Mouse (Mus musculus) retina, embryonic 14.5 days (tissue): Measurements from ENCODE around the gene Pxt1.

Experiments used
- DNase-seq: peaks from one replicate; pipeline ENCODE4 v3.0.0-alpha.2; 2015; ENCODE audit warnings: low spot score

Gene Pxt1

DNA sequence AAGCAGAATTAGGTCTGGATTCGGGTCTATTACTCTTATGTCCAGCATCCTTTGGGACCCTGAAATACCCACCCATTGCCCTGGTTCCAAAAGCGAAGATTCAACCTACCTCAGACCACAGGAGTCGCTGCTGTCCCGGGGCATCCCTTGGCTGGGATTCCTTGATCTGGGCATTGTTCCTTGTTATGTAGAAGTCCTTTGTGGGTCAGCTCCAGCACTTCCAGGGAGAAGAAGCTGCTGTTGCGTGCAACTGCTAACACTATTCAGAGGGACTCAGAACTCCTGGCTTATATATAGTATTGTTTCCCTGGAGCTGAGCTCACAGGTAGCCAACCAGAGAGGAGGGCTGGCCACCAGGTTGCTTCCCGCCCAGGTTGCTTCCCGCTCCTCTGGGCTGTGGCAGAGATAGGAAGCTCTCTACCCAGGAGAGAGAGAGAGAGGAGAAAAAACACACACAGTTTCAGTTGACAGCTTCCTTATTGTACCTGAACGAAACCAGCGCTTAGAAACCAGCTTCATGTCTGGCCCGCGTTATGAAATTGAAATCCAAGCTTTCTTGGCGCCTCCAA, 28.5 kb downstream of the Pxt1 start, which contains the start of gene 4930539E08Rik:
TSS of gene 4930539E08Rik (minus strand) at position 265 of the 569 bp plus-strand sequence.
- DNase-seq = no peak

DNA sequence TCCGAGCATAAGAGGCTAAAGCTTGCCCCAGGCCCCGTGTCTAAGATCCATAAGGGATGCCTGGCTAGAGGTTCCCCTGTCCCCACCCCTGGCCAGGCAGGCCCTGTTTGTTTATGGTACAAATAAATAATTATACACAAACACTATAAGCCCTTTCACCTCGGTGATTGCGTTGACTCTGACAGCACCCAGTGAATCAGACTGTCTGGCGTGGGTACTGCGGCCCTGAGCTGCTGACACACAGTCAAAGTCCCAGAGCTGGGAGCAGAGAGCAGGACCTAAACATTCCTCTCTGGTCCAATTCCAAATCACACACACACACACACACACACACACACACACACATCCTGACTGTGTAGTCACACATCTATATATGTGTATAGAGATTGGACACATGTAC, 29.7 kb downstream of the Pxt1 start:
- no peak for DNase-seq

DNA sequence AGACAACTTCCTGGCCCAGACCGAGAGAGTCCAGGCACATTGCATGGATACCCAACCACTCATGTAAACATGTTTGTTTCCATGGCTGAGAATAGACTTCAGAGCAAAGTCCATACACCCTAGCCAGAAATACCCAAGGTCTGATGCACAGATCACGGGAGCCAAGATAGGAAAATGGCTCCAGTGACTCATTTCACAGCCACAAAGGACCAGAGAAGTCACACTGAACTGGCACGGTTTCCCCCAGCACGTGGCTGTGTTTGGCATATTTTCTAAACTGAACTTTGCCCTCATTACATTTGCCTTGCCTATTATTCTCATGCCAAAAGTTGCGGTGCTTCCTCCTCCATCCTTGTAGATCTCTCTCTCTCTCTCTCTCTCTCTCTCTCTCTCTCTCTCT, 30.4 kb downstream of the Pxt1 start:
- DNase-seq = no peak

DNA sequence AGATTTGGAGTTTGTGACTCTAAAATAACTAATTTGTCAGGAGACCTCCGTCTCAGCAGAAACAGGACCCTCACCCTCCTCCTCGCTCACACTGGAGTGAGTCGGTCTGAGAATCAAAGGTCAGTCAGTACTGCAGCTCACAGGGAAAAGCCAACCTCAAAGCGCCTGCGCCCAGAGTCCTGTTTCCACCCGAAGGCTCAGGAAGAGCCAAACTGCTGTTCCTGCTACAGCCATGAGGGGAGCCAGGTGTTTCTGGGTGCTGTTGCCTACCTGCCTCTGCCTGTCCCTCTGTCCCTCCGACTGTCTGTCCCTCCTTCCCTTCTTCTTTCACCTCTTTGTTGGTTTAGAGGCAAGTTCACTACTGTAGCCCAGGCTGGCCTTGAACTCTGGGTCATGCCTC, 33.5 kb downstream of the Pxt1 start:
- DNase-seq = peak; percentile 38

DNA sequence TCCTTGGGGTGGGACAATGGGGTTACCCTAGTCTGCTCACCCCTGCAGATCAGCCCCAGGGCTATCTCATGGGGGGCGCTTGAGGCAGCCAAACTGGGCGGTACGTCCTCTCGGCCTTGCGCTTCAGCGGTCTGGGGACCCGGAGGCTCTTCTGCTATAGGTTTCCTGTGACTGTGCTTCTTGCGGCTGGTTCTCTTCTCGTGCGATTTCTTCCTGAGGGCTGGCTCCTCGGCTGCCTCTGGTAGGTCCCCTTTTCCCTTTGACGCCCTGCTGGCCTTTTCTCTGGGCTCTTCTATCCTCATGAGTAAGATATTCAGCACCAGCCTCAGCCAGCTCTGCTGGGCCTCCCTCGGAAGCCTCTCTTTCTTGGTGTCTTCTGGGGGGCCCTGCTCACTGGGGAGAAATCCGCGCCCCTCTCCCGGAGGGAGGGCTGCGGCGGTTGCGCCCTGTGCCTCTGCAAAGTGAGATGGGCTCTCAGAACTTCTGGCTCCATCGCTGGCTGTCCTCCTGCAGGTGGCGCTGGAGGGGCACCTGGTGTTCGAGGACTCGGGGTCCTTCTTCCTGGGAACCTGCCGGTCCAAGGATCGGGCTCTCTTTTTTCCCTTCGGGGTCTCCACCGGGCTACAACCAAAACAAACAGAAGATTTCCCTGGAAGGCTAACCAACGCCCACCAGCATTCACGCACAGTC, 34.2 kb downstream of the Pxt1 start:
- peak; percentile 79 for DNase-seq

DNA sequence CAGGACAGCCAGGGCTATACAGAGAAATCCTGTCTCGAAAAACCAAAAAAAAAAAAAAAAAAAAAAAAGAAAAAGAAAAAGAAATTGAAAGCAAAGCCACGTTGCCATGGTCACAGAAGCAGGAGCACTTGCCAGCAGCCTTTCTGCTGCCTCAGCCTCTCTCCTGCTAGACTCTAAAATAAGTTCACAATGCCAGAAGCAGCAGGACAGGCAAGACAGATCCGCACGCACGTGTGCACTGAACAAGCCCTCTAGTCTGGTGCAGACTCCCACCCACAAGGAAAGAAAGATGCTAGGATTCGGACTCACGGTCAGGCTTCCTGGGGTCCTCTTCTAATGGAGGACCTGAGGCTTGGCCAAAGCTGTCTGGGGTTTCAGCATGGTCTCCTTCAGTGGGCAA, 35.7 kb downstream of the Pxt1 start:
- no peak for DNase-seq

DNA sequence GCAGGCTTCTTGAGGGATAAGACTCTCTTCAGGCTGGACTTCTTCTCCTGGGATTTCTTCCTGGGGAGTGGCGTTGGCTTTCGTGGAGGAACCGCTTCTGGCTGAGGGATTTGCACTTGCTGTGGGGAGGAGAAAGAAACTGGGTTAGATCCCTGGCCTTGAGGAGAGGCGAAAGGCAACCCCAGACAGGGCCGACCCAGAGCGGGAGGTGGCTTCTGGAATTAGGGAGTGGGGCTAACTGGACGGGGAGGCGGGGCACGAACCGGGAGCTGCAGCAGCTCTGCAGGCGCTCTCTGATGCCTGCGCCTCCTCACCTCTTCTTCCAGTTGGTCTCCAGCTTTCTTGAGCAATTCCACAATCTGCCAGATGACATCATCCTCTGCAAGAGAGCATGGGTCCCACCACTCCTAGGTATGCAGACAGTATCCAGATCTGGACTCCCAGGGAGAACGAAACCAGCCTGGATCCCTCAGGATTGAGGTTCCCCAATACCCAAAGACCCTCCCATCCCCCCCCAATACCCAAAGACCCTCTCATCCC, 38.2 kb downstream of the Pxt1 start:
- DNase-seq = no peak

DNA sequence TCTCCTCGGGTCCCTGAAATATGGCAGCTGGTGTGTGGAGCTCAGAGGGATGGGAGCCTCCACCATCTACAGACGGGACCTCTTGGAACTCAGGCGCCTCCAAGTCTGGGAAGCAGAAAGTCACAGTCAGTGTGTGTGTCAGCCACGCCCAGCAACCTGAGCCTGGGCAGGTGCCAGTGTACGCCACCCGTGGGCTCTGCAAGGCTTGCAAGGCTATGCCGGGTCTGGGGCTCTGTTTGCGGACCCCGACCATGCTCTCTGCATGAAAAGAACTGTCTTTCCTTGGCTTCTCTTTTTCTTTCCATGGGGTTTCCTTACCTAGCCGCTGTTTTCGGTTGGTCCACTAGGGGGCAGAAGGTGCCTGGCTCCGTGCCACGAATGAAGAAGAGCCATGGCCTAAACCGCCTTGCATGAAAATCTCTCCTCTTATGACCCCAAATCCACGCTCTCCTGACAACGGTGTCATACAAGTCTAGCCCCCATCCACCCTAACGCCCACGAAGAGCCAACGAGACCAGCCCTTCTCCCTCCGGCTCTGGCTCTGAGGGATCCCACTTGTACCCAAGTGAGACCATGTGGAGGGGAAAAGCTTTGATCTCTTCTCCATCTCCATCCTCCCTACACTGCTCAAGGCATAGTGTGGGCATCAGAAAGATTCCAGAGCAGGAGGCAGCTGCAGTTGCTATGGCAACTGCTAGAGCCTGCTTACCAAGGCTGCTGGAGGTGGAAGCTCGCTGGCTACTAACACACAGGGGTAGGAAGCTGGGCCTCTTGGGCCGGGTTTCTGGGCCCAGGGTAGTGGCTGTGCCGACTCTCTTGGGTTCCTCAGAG, 38.9 kb downstream of the Pxt1 start:
- DNase-seq = peak; percentile 80

DNA sequence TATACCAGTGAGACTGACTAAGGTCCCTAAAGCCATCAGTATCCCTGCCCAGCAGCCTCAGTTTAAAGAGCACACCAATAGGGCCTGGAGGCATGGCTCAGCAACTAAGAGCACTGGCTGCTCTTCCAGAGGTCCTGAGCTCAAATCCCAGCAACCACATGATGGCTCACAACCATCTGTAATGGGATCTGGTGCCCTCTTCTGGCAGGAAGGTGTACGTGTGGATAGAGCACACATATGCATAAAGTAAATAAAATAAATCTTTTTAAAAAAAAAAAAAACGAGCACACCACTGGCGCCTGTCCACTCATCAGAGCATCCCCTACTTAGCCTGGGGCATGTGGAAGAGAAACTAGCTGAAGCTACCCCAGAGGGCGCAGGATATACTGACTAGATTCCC, 42.1 kb downstream of the Pxt1 start:
- DNase-seq = no peak

DNA sequence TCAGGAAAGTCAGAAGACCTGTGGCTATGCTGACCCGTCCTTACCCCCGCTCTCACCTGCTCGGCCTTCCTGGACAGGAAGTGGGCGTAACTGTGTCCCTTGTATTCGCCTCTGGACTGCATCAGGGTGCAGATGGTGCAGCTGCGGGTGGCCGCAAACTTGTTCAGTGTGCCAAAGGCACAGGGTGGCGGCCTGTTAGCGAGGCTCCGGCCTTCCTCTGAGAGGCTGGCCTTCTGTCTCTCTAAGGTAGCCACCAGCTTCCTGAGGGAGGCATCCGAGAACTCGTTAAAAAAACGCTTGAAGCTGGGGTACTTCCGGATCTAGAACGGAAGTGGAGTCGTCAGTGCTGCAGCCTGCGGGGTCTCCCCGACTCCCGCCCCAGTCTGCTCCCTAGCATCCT, 44.2 kb downstream of the Pxt1 start:
- no peak for DNase-seq

DNA sequence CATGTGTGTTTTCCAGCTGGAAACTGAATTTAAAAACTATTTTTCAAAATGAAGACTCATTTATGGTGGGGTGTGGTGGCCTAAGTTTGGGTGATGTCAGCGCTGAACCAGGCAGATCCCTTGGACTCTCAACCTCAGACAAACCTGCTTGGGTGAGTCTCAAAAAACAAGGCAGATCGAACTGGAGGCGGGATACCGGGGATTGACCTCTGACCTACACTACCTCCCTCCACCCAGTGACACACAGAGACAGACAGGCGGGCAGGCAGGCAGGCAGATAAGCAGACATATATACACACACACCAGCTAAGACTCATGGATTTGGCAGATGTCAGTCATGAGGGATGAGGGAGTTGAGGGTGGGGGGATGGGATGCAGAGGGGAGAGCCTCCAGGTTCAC, 45.4 kb downstream of the Pxt1 start:
- no peak for DNase-seq

DNA sequence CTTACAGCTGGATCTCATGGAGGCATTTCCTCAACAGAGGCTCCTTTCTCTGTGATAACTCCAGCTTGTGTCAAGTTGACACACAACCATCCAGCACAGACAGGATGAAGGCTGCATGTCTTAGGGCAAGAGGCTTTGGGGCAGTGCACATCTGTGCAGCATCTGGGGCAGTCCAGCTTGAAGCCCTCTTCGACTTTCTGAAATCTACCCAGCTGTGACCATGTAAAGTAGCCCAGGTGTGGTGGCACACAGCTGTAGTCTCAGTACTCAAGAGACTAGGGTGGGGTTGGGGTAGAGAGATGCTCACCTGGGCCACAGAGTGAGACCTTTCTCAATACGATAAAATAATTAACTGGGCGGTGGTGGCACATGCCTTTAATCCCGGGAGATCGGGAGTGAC, 45.8 kb downstream of the Pxt1 start:
- DNase-seq = no peak

DNA sequence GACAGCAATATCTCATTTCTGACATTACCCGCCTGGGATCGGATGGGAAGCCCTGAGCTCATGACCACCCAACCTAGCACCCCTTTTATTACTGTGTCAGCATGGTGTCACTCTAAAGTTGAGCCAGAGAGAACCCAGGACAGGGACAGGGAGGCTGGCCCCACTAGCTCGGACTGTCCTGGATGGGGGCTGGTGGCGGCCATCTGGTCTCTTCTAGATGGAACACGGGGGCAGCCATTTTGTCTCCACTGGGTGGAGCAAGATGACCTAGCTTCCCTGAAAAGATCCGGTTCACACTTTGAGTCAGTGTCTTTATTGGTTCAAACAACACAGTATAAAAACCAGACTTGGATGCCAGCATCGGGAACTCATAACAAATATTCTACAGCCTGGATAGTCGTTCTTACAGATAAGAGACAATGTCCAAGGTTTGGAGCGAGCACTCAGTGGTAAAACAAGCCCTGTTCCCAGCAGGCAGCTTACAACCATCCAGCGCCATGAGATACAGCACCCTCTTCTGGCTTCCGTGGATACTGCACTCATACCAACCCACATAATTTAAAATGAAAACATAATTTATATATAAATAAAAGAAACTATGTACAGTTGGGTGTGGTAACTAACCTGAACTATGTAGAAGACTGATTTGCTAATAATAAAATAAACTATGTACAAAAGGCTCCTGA, 47.4 kb downstream of the Pxt1 start:
- no peak for DNase-seq

DNA sequence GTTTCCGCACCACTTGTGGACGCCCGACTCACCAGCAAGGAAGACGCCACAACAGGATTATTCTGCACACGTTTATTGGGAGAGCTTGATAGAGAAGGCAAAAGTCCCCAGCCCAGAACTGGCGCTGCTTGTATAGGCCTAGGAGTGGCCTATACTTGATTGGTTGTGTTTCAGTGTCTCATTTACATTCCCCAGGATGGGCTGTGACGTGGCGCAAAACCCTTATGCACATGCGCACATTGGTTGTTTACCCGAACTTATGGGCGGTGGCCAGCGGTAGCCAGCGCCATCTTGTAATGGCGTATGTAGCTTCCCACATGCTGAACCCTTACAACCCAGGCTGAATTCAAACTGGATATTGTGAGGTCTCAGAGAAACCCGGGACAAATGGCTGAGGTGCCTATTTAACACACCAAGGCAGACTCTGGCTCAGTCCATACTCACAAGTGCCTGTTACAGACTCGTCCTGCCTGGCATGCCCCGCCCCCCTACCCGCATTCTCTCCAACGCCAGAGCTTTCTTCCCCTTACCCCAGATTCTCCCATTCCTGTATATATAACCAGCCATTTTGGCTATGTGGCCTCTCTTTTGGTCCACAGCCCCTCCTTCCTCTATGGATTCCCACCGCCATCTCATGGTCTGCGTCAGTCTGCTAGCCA, 48.3 kb downstream of the Pxt1 start:
- no peak for DNase-seq

DNA sequence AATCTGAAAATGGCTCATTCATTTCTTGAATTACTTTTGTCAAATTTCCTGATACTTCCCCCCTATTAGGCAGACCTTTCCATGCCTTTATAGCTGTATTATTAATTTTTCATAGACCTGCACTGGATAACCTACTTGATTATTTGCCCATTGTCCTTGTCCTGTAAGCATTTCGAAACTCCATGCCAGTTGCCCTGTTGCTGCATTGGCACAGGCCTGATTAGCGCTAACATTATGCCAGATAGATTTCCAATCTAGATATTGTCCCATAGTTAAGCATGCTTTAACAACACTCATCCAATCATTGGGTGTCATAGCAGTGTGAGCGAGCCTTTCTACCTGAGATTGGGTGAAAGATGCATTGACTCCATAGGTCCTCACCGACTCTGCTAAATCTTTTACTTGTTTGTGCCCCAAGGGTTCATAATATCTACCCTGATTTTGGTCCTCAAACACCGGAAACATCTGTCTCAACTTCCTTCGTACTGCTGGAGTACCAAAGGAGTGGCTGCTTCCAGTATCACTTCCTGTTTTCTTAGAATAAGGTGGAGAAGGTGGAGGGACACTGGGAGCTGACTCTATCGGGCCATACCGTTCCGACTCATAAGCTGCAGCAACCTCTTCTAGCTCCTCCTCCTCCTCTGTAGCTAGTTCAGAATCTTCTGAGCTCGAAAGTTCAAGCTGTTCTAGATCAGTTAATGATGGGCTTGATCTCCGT, 49.4 kb downstream of the Pxt1 start:
- no peak for DNase-seq

DNA sequence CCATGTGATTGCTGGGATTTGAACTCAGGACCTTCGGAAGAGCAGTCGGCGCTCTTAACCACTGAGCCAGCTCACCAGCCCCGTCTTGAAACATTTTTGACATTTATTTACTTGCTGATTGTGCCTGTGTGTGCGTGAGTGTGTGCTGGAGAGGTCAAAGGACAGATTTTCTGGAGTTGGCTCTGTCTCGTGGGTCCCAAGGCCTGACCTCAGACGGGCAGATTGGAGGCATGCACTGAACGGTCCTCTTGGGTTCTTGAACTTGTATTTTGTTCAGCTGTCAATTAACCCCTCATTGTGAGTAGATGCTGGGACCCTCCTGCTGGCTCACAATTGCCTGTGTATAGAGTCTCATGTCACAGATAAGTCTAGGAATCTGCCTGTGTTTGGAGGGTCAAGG, 57.4 kb downstream of the Pxt1 start:
- DNase-seq = no peak

DNA sequence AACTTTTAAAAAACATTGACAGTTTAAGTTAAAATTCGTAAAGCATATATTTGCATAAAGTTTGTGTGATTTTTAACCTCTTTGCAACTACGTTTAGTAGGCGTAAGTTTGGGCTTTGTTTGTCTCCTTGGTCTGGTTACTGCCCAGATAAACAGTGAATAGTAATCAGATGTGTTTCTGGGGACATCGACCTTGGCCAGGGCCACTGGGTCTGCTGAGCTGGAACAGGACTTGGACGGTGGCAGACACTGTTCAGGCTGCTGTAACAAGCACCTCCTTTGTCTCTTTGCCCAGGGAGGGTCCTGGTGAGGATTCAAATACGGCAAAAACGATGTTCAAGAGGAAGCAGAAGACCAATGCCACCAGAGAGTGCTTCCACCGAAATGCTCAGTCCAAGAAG, 58.4 kb downstream of the Pxt1 start:
- DNase-seq = no peak
